Mouse (Mus musculus): ENCODE data around the gene Gm10282. TPM values are rescaled to one million over a fixed set of nuclear protein-coding genes. Genes with fewer than 3 reads are reported as not detected.

Gm10282 gene
- polyA plus RNA-seq, 1 experiment = not detected

DNA sequence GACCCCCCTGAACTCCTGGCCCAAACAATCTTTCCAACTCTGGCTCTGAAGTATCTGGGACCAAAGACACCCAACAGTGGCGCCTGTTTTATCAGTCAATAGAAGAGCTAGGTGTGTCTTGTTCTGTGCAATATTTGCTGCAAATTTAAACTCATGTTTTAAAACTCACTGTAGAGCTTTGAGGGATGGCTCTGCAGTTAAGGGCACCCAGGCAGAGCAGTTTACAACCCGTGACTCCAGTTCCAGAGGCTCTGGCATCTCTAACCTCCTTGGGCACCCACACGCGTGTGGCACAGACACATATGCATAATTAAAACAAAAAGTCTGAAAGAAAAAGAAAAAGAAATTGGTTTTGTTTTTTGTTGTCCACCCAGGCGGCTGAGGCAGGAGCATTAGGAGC, 3.6 kb downstream of the Gm10282 start:
- H3K4me1 ChIP-seq (ENCODE audit: control insufficient read depth, insufficient read depth, low read length) = peaks cover 21% of the 10 kb centered on the region
- TF ChIP-seq POLR2A (IDR thresholded peaks at IDR 0.05; ENCODE audit: borderline replicate concordance, low read depth, low read length) (no peak), CTCF (IDR thresholded peaks at IDR 0.05; ENCODE audit: low read depth, low read length) (no peak)
- H3K4me3 ChIP-seq (ENCODE audit: insufficient read depth, low read length) = no peak overlapping the region
- H3K27ac ChIP-seq (ENCODE audit: insufficient read depth, low read depth, low read length) = no peak overlapping the region

- Histone ChIP-seq H3K4me3 (ENCODE audit: insufficient read depth, low read length) (no peak overlapping the region), H3K4me1 (ENCODE audit: control insufficient read depth, insufficient read depth, low read length) (peaks cover 27% of the 10 kb centered on the region), H3K27ac (ENCODE audit: insufficient read depth, low read depth, low read length) (no peak overlapping the region)
- no peak for TF ChIP-seq POLR2A (IDR thresholded peaks at IDR 0.05; ENCODE audit: borderline replicate concordance, low read depth, low read length)
- TF ChIP-seq CTCF (IDR thresholded peaks at IDR 0.05; ENCODE audit: low read depth, low read length) = no peak
These were observed 4.2 kb downstream of the Gm10282 start for GRCm38 (mm10) chr8:72300654-72301400.

DNA sequence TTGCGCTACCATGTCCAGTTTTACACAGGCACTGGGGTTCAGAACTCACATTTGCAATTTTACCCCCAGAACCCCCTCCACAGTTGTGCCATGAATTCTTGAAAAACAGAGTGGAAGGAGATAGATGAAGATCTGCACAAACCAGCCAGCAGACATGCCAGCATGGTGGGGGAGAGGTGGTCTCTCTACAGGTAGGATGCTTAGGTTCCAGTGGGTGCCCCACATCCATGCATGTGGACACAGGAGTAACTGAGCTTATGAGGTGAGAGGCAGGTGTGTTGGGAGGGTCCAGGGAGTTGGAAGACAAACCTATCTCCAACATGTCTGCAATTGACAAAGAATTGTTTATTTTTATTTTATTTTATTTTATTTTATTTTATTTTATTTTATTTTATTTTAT, 6.1 kb downstream of the Gm10282 start:
- Histone ChIP-seq H3K4me1 (ENCODE audit: control insufficient read depth, insufficient read depth, low read length) (peaks cover 40% of the 10 kb centered on the region), H3K27ac (ENCODE audit: insufficient read depth, low read depth, low read length) (no peak overlapping the region), H3K4me3 (ENCODE audit: insufficient read depth, low read length) (no peak overlapping the region)
- no peak for TF ChIP-seq CTCF (IDR thresholded peaks at IDR 0.05; ENCODE audit: low read depth, low read length)
- TF ChIP-seq POLR2A (IDR thresholded peaks at IDR 0.05; ENCODE audit: borderline replicate concordance, low read depth, low read length) = no peak

- Histone ChIP-seq H3K4me3 (ENCODE audit: insufficient read depth, low read length) (no peak overlapping the region), H3K4me1 (ENCODE audit: control insufficient read depth, insufficient read depth, low read length) (peaks cover 34% of the 10 kb centered on the region), H3K27ac (ENCODE audit: insufficient read depth, low read depth, low read length) (peak overlapping the region; percentile 82)
- no peak for TF ChIP-seq CTCF (IDR thresholded peaks at IDR 0.05; ENCODE audit: low read depth, low read length)
- no peak for TF ChIP-seq POLR2A (IDR thresholded peaks at IDR 0.05; ENCODE audit: borderline replicate concordance, low read depth, low read length)
These were observed 8.5 kb downstream of the Gm10282 start for GRCm38 (mm10) chr8:72296561-72296960.

- peak overlapping the region; percentile 82 for H3K27ac ChIP-seq (ENCODE audit: insufficient read depth, low read depth, low read length)
- H3K4me3 ChIP-seq (ENCODE audit: insufficient read depth, low read length) = peak overlapping the region; percentile 3; the same call in 1 of the 2 replicates
- TF ChIP-seq POLR2A (IDR thresholded peaks at IDR 0.05; ENCODE audit: borderline replicate concordance, low read depth, low read length) (peak; percentile 78; the same call in 1 of the 2 replicates), CTCF (IDR thresholded peaks at IDR 0.05; ENCODE audit: low read depth, low read length) (no peak)
- peaks cover 34% of the 10 kb centered on the region for H3K4me1 ChIP-seq (ENCODE audit: control insufficient read depth, insufficient read depth, low read length)
These were observed 9.4 kb downstream of the Gm10282 start for GRCm38 (mm10) chr8:72295679-72296078.

DNA sequence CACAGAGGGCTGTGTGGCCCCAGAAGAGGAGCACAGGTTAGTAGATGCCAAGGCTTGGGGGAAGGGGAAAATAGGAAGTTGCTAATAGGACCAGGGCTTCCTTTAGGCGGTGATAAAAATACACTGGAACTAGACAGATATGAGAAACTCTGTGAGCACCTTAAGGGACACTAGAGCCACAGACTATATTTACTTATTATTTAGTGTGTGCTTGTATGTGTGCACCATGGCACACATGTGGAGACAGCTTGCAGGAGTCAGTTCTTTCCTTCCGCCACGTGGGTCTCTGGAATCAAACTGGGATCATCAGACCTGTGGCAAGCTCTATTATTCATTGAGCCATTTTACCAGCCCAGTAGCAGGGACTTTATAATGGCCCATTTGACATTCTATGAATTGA, 9.9 kb downstream of the Gm10282 start:
- peak overlapping the region; percentile 82 for H3K27ac ChIP-seq (ENCODE audit: insufficient read depth, low read depth, low read length)
- peaks cover 34% of the 10 kb centered on the region for H3K4me1 ChIP-seq (ENCODE audit: control insufficient read depth, insufficient read depth, low read length)
- H3K4me3 ChIP-seq (ENCODE audit: insufficient read depth, low read length) = no peak overlapping the region
- TF ChIP-seq POLR2A (IDR thresholded peaks at IDR 0.05; ENCODE audit: borderline replicate concordance, low read depth, low read length) (no peak), CTCF (IDR thresholded peaks at IDR 0.05; ENCODE audit: low read depth, low read length) (no peak; the same call in 1 of the 2 replicates)

GRCm38 (mm10) chr8:72293309-72293708, 11.8 kb downstream of the Gm10282 start:
- TF ChIP-seq POLR2A (IDR thresholded peaks at IDR 0.05; ENCODE audit: borderline replicate concordance, low read depth, low read length) (no peak), CTCF (IDR thresholded peaks at IDR 0.05; ENCODE audit: low read depth, low read length) (no peak)
- no peak overlapping the region for H3K4me3 ChIP-seq (ENCODE audit: insufficient read depth, low read length)
- H3K4me1 ChIP-seq (ENCODE audit: control insufficient read depth, insufficient read depth, low read length) = peaks cover 34% of the 10 kb centered on the region
- no peak overlapping the region for H3K27ac ChIP-seq (ENCODE audit: insufficient read depth, low read depth, low read length)

DNA sequence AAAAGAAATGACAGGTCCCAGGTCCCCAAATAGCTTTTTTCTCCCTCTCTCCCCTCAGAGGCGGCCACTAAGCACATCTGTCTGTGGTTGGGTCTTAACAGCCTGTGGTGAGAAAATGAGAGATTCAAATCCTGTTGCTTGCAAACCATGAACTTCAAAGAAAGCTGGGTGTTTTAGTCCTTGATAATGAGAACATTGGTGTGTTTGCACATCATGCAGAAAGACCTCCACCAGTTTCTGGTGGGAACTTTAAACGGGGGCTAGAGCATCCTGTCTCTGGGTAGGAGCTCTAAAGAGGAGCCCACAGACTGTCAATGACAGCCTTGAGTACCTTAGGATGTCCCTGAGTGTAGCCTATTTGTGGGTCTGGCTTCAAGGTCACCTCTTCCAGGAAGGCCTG, 14.0 kb downstream of the Gm10282 start:
- TF ChIP-seq CTCF (IDR thresholded peaks at IDR 0.05; ENCODE audit: low read depth, low read length) (no peak), POLR2A (IDR thresholded peaks at IDR 0.05; ENCODE audit: borderline replicate concordance, low read depth, low read length) (no peak)
- peaks cover 15% of the 10 kb centered on the region for H3K4me1 ChIP-seq (ENCODE audit: control insufficient read depth, insufficient read depth, low read length)
- no peak overlapping the region for H3K27ac ChIP-seq (ENCODE audit: insufficient read depth, low read depth, low read length)

DNA sequence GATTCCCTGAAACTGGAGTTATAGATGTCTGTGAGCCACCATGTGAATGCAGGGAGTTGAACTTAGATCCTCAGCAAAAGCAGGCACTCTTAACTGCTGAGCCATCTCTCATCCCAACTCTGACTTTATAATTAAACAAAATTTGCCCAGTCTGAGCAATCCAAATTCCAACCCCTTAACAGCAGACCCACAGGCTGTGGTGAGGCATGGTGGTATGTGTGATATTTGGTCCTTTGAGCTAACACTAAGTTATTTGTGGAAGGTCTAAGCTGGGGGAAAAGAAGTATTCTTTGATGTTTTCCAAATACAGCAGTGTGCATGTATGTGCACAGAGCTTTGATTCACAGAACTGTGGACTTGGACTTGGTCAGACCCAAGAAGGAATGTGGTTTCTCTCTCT, 16.0 kb downstream of the Gm10282 start:
- Histone ChIP-seq H3K4me1 (ENCODE audit: control insufficient read depth, insufficient read depth, low read length) (peaks cover 4% of the 10 kb centered on the region), H3K4me3 (ENCODE audit: insufficient read depth, low read length) (no peak overlapping the region), H3K27ac (ENCODE audit: insufficient read depth, low read depth, low read length) (no peak overlapping the region)
- no peak for TF ChIP-seq POLR2A (IDR thresholded peaks at IDR 0.05; ENCODE audit: borderline replicate concordance, low read depth, low read length)

More for the DNA sequence above, 14.0 kb downstream of the Gm10282 start:
- no peak overlapping the region for H3K4me3 ChIP-seq (ENCODE audit: insufficient read depth, low read length)

GRCm38 (mm10) chr8:72285285-72285684, 19.8 kb downstream of the Gm10282 start:
- Histone ChIP-seq H3K4me3 (ENCODE audit: insufficient read depth, low read length) (no peak overlapping the region), H3K27ac (ENCODE audit: insufficient read depth, low read depth, low read length) (no peak overlapping the region), H3K4me1 (ENCODE audit: control insufficient read depth, insufficient read depth, low read length) (peaks cover 11% of the 10 kb centered on the region)
- no peak for TF ChIP-seq CTCF (IDR thresholded peaks at IDR 0.05; ENCODE audit: low read depth, low read length)
- no peak for TF ChIP-seq POLR2A (IDR thresholded peaks at IDR 0.05; ENCODE audit: borderline replicate concordance, low read depth, low read length)
